Comparison of ENCODE assay signal across 14 mouse cellular contexts in the genomic region with DNA sequence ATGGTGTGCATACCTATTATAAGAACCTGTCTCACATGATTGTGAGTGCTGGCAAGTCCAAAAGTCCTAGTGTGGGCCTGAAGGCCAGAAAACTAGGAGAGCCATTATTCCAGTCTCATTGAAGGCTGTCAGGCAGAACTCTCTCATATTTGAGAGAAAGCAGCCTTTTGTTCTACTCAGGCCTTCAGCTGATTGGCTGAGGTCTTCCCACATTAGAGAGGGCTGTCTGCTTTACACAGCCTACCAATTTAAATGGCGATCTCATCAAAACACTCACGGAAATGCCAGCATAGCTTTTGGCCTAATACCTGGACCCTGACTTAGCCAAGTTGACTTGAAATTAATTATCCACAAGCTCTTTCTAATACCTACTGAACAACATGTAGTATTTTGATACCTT.
"Had no signal": no experiment of that assay in that cellular context is flagged by ENCODE, and none has a peak within 500 bp of the region (broad histone marks: within the 10 kb centered on the region; RNA-seq: fewer than 3 reads in every experiment).

No protein-coding gene starts in this region.

- H3K27ac ChIP-seq: limb, embryonic 15.5 days; liver, embryonic 12.5 days; macrophage; midbrain, embryonic 15.5 days; neural tube, embryonic 12.5 days had no signal

- DNase-seq: kidney, postnatal 14 days; layer of hippocampus, adult 9-11 months; layer of hippocampus, postnatal 36 days; lung, postnatal 10 days; right cerebral cortex, postnatal 14 days; thymus, postnatal 36 days had no signal

- H3K4me3 ChIP-seq: limb, embryonic 15.5 days; liver, embryonic 12.5 days; megakaryocyte, embryonic 14.5 days; midbrain, embryonic 15.5 days; neural tube, embryonic 12.5 days had no signal

- H3K36me3 ChIP-seq: limb, embryonic 15.5 days; liver, embryonic 12.5 days; midbrain, embryonic 15.5 days; neural tube, embryonic 12.5 days had no signal

- H3K4me2 ChIP-seq: limb, embryonic 15.5 days; liver, embryonic 12.5 days; lung, embryonic 14.5 days; midbrain, embryonic 11.5 days; midbrain, embryonic 15.5 days; neural tube, embryonic 12.5 days had no signal

- H3K9ac ChIP-seq: limb, embryonic 15.5 days; liver, embryonic 12.5 days; lung, embryonic 14.5 days; midbrain, embryonic 15.5 days; neural tube, embryonic 12.5 days had no signal

- ATAC-seq: liver, embryonic 12.5 days; midbrain, embryonic 15.5 days had no signal

- H3K4me1 ChIP-seq: limb, embryonic 15.5 days; liver, embryonic 12.5 days; midbrain, embryonic 15.5 days; neural tube, embryonic 12.5 days had no signal

- H3K27me3 ChIP-seq: limb, embryonic 15.5 days; liver, embryonic 12.5 days; midbrain, embryonic 15.5 days; neural tube, embryonic 12.5 days had no signal

- H3K9me3 ChIP-seq: limb, embryonic 15.5 days; liver, embryonic 12.5 days; megakaryocyte, embryonic 14.5 days; midbrain, embryonic 15.5 days; neural tube, embryonic 12.5 days had no signal
